In the genomic region with DNA sequence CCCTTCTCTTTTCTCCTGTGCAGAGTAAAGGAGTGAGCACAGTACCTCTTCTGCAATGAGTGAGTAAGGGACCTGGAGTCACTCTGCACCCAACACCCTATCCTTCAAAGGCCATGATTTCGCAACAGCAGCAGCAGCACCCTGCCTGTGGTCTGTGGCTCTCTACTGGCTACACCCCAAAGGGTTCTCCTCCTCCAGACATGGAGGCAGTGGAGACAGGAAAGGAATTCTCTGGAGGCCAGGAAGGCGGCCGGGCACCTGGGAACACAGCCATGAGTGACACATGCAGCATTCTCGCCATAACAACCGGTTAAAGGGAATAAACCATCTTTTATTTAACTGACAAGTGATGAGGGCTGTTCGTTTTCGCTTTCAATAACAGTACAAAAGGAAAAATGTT, we compare ENCODE assay signal across 8 mouse cellular contexts.
DNase-seq lines count a peak whose midpoint lies in the region; ATAC-seq lines count a peak whose summit lies in the region.
"Had no signal": no experiment of that assay in that cellular context is flagged by ENCODE, and none has a peak within 500 bp of the region (broad histone marks: within the 10 kb centered on the region; RNA-seq: fewer than 3 reads in every experiment).

No protein-coding gene starts in this region.

- DNase-seq in layer of hippocampus, adult 11-12 months (ENCODE audit: low spot score): peak; percentile 5
- no peak for DNase-seq in layer of hippocampus, adult 9-11 months
- DNase-seq in adrenal gland, postnatal 25 days: peak; percentile 5
- peak; percentile 3 for DNase-seq in cerebellum, adult 8-10 months
- peak; percentile 26 for DNase-seq in heart, postnatal 4 days
- no peak for DNase-seq in kidney, postnatal 10 days
- DNase-seq: right cerebral cortex, postnatal 25 days had no signal

- ATAC-seq in frontal cortex, adult (ENCODE audit: low TSS enrichment): no peak

Comparison
In these comparisons a context has a peak if more than half of its experiments do, and no peak if none do; other contexts are left out.
1. DNase-seq: peak in layer of hippocampus, adult 11-12 months (single experiment), adrenal gland, postnatal 25 days (single experiment), cerebellum, adult 8-10 months (single experiment) and heart, postnatal 4 days (single experiment); none in layer of hippocampus, adult 9-11 months (single experiment) and kidney, postnatal 10 days (single experiment).